Mouse (Mus musculus): ENCODE results near the gene Scarb1. TPM values are rescaled to one million over a fixed set of nuclear protein-coding genes. Genes with fewer than 3 reads are reported as not detected.

The Scarb1 gene
- polyA plus RNA-seq, 1 experiment from 2014 or later, result 17.6 TPM

- Histone ChIP-seq H3K27me3 (replicated peaks; ENCODE audit: control insufficient read depth, insufficient read depth, low read length) (no peaks in the 10 kb centered on the region), H3K9me3 (replicated peaks; ENCODE audit: control insufficient read depth, low read length) (no peaks in the 10 kb centered on the region), H3K36me3 (ENCODE audit: control insufficient read depth, insufficient read depth, low read length) (no peaks in the 10 kb centered on the region), H3K27ac (ENCODE audit: low read depth, low read length) (no peak overlapping the region), H3K4me1 (ENCODE audit: control insufficient read depth, insufficient read depth, low read length) (no peaks in the 10 kb centered on the region), H3K4me2 (ENCODE audit: low read length) (no peak overlapping the region), H3K4me3 (ENCODE audit: low read depth, low read length) (no peak overlapping the region), H3K9ac (ENCODE audit: low read length) (no peak overlapping the region)
- WGBS, result 2% methylated on average over 4 of the region's 4 CpGs
- ATAC-seq, result peak; percentile 23; the same call in 1 of the 2 replicates
- peak; percentile 83 for DNase-seq (ENCODE audit: low spot score)
These were observed 27.7 kb upstream of the Scarb1 start for GRCm38 (mm10) chr5:125368568-125368967.

GRCm38 (mm10) chr5:125368156-125368555 lies 27.3 kb upstream of the Scarb1 start:
- H3K9ac ChIP-seq (ENCODE audit: low read length), result no peak overlapping the region
- no peaks in the 10 kb centered on the region for H3K27me3 ChIP-seq (replicated peaks; ENCODE audit: control insufficient read depth, insufficient read depth, low read length)
- ATAC-seq (no peak), DNase-seq (ENCODE audit: low spot score) (no peak)
- no peak overlapping the region for H3K27ac ChIP-seq (ENCODE audit: low read depth, low read length)
- H3K4me1 ChIP-seq (ENCODE audit: control insufficient read depth, insufficient read depth, low read length), result no peaks in the 10 kb centered on the region
- H3K4me3 ChIP-seq (ENCODE audit: low read depth, low read length), result no peak overlapping the region
- H3K4me2 ChIP-seq (ENCODE audit: low read length), result no peak overlapping the region
- no peaks in the 10 kb centered on the region for H3K9me3 ChIP-seq (replicated peaks; ENCODE audit: control insufficient read depth, low read length)
- H3K36me3 ChIP-seq (ENCODE audit: control insufficient read depth, insufficient read depth, low read length), result no peaks in the 10 kb centered on the region
- WGBS, result 71% methylated on average over 5 of the region's 5 CpGs

GRCm38 (mm10) chr5:125364851-125365429 lies 24.0 kb upstream of the Scarb1 start:
- no peaks in the 10 kb centered on the region for H3K9me3 ChIP-seq (replicated peaks; ENCODE audit: control insufficient read depth, low read length)
- no peaks in the 10 kb centered on the region for H3K4me1 ChIP-seq (ENCODE audit: control insufficient read depth, insufficient read depth, low read length)
- no peak overlapping the region for H3K4me2 ChIP-seq (ENCODE audit: low read length)
- no peaks in the 10 kb centered on the region for H3K27me3 ChIP-seq (replicated peaks; ENCODE audit: control insufficient read depth, insufficient read depth, low read length)
- DNase-seq (ENCODE audit: low spot score), result no peak
- no peak overlapping the region for H3K27ac ChIP-seq (ENCODE audit: low read depth, low read length)
- no peak for ATAC-seq
- no peaks in the 10 kb centered on the region for H3K36me3 ChIP-seq (ENCODE audit: control insufficient read depth, insufficient read depth, low read length)
- H3K9ac ChIP-seq (ENCODE audit: low read length), result no peak overlapping the region
- H3K4me3 ChIP-seq (ENCODE audit: low read depth, low read length), result no peak overlapping the region
- WGBS, result 66% methylated on average over 4 of the region's 4 CpGs

- H3K27me3 ChIP-seq (replicated peaks; ENCODE audit: control insufficient read depth, insufficient read depth, low read length), result no peaks in the 10 kb centered on the region
- H3K9me3 ChIP-seq (replicated peaks; ENCODE audit: control insufficient read depth, low read length), result no peaks in the 10 kb centered on the region
- H3K36me3 ChIP-seq (ENCODE audit: control insufficient read depth, insufficient read depth, low read length), result no peaks in the 10 kb centered on the region
- no peaks in the 10 kb centered on the region for H3K4me1 ChIP-seq (ENCODE audit: control insufficient read depth, insufficient read depth, low read length)
- H3K4me2 ChIP-seq (ENCODE audit: low read length), result no peak overlapping the region
- WGBS, result 86% methylated on average over 7 of the region's 7 CpGs
- no peak overlapping the region for H3K27ac ChIP-seq (ENCODE audit: low read depth, low read length)
- H3K9ac ChIP-seq (ENCODE audit: low read length), result no peak overlapping the region
- ATAC-seq (no peak), DNase-seq (ENCODE audit: low spot score) (no peak)
- no peak overlapping the region for H3K4me3 ChIP-seq (ENCODE audit: low read depth, low read length)
These were observed 23.0 kb upstream of the Scarb1 start for GRCm38 (mm10) chr5:125363894-125364293.

GRCm38 (mm10) chr5:125360981-125361510 lies 20.2 kb upstream of the Scarb1 start:
- H3K27ac ChIP-seq (ENCODE audit: low read depth, low read length), result no peak overlapping the region
- no peak overlapping the region for H3K4me3 ChIP-seq (ENCODE audit: low read depth, low read length)
- H3K4me1 ChIP-seq (ENCODE audit: control insufficient read depth, insufficient read depth, low read length), result no peaks in the 10 kb centered on the region
- WGBS, result 74% methylated on average over 16 of the region's 16 CpGs
- 0 out of 2 replicates have a peak overlapping the region, but pooled peaks have one; percentile 9 for H3K4me2 ChIP-seq (ENCODE audit: low read length)
- ATAC-seq (no peak), DNase-seq (ENCODE audit: low spot score) (no peak)
- H3K9ac ChIP-seq (ENCODE audit: low read length), result no peak overlapping the region
- no peaks in the 10 kb centered on the region for H3K9me3 ChIP-seq (replicated peaks; ENCODE audit: control insufficient read depth, low read length)
- H3K36me3 ChIP-seq (ENCODE audit: control insufficient read depth, insufficient read depth, low read length), result no peaks in the 10 kb centered on the region
- no peaks in the 10 kb centered on the region for H3K27me3 ChIP-seq (replicated peaks; ENCODE audit: control insufficient read depth, insufficient read depth, low read length)

GRCm38 (mm10) chr5:125360566-125360965 lies 19.7 kb upstream of the Scarb1 start:
- Histone ChIP-seq H3K4me3 (ENCODE audit: low read depth, low read length) (no peak overlapping the region), H3K4me1 (ENCODE audit: control insufficient read depth, insufficient read depth, low read length) (no peaks in the 10 kb centered on the region), H3K9me3 (replicated peaks; ENCODE audit: control insufficient read depth, low read length) (no peaks in the 10 kb centered on the region), H3K9ac (ENCODE audit: low read length) (no peak overlapping the region), H3K27me3 (replicated peaks; ENCODE audit: control insufficient read depth, insufficient read depth, low read length) (no peaks in the 10 kb centered on the region), H3K4me2 (ENCODE audit: low read length) (0 out of 2 replicates have a peak overlapping the region, but pooled peaks have one; percentile 9), H3K27ac (ENCODE audit: low read depth, low read length) (no peak overlapping the region), H3K36me3 (ENCODE audit: control insufficient read depth, insufficient read depth, low read length) (no peaks in the 10 kb centered on the region)
- ATAC-seq, result no peak
- 50% methylated on average over 9 of the region's 9 CpGs for WGBS
- peak; percentile 77 for DNase-seq (ENCODE audit: low spot score)

- Histone ChIP-seq H3K9me3 (replicated peaks; ENCODE audit: control insufficient read depth, low read length) (no peaks in the 10 kb centered on the region), H3K27ac (ENCODE audit: low read depth, low read length) (no peak overlapping the region)
- DNase-seq (ENCODE audit: low spot score), result no peak
These were observed 17.3 kb upstream of the Scarb1 start for GRCm38 (mm10) chr5:125358270-125358608.

GRCm38 (mm10) chr5:125357543-125358269 lies 16.8 kb upstream of the Scarb1 start:
- H3K27me3 ChIP-seq (replicated peaks; ENCODE audit: control insufficient read depth, insufficient read depth, low read length), result no peaks in the 10 kb centered on the region
- H3K4me1 ChIP-seq (ENCODE audit: control insufficient read depth, insufficient read depth, low read length), result no peaks in the 10 kb centered on the region
- no peaks in the 10 kb centered on the region for H3K36me3 ChIP-seq (ENCODE audit: control insufficient read depth, insufficient read depth, low read length)
- ATAC-seq (no peak), DNase-seq (ENCODE audit: low spot score) (no peak)
- H3K27ac ChIP-seq (ENCODE audit: low read depth, low read length), result no peak overlapping the region
- no peaks in the 10 kb centered on the region for H3K9me3 ChIP-seq (replicated peaks; ENCODE audit: control insufficient read depth, low read length)
- H3K4me3 ChIP-seq (ENCODE audit: low read depth, low read length), result no peak overlapping the region
- H3K9ac ChIP-seq (ENCODE audit: low read length), result no peak overlapping the region
- 85% methylated on average over 12 of the region's 12 CpGs for WGBS
- no peak overlapping the region for H3K4me2 ChIP-seq (ENCODE audit: low read length)

More at GRCm38 (mm10) chr5:125358270-125358608, 17.3 kb upstream of the Scarb1 start:
- H3K4me2 ChIP-seq (ENCODE audit: low read length), result no peak overlapping the region
- H3K27me3 ChIP-seq (replicated peaks; ENCODE audit: control insufficient read depth, insufficient read depth, low read length), result no peaks in the 10 kb centered on the region
- no peaks in the 10 kb centered on the region for H3K4me1 ChIP-seq (ENCODE audit: control insufficient read depth, insufficient read depth, low read length)
- H3K9ac ChIP-seq (ENCODE audit: low read length), result no peak overlapping the region
- ATAC-seq, result no peak
- 87% methylated on average over 5 of the region's 5 CpGs for WGBS
- no peak overlapping the region for H3K4me3 ChIP-seq (ENCODE audit: low read depth, low read length)
- H3K36me3 ChIP-seq (ENCODE audit: control insufficient read depth, insufficient read depth, low read length), result no peaks in the 10 kb centered on the region

GRCm38 (mm10) chr5:125355650-125356049 lies 14.8 kb upstream of the Scarb1 start:
- no peak for ATAC-seq
- WGBS, result 53% methylated on average over 7 of the region's 7 CpGs
- DNase-seq (ENCODE audit: low spot score), result no peak

More at GRCm38 (mm10) chr5:125355650-125356049, 14.8 kb upstream of the Scarb1 start:
- no peak overlapping the region for H3K4me2 ChIP-seq (ENCODE audit: low read length)
- no peak overlapping the region for H3K4me3 ChIP-seq (ENCODE audit: low read depth, low read length)
- no peaks in the 10 kb centered on the region for H3K27me3 ChIP-seq (replicated peaks; ENCODE audit: control insufficient read depth, insufficient read depth, low read length)
- no peaks in the 10 kb centered on the region for H3K9me3 ChIP-seq (replicated peaks; ENCODE audit: control insufficient read depth, low read length)
- H3K27ac ChIP-seq (ENCODE audit: low read depth, low read length), result no peak overlapping the region
- no peaks in the 10 kb centered on the region for H3K36me3 ChIP-seq (ENCODE audit: control insufficient read depth, insufficient read depth, low read length)
- H3K9ac ChIP-seq (ENCODE audit: low read length), result no peak overlapping the region
- no peaks in the 10 kb centered on the region for H3K4me1 ChIP-seq (ENCODE audit: control insufficient read depth, insufficient read depth, low read length)

All from forebrain, embryonic 14.5 days (tissue).